Mouse (Mus musculus) kidney, adult 2 months (tissue): ENCODE measurements at regions not wholly inside any gene's neighbourhood (a gene's known extent, or its start where the extent isn't known, plus 50 kb on each side); places are given as distances from the start of the nearest gene placed in this dataset.

Source experiments
- CTCF ChIP-seq: fragments of 200-500 bp; conservative IDR thresholded peaks from 2 replicates; pipeline ENCODE4 v1.5.1; 2011; ENCODE audit warnings: low read depth, mild to moderate bottlenecking, control low read depth, low read length, moderate library complexity, mixed read lengths; ENCODE audit not compliant: insufficient read depth, insufficient read length
- POLR2A ChIP-seq: fragments of 200-500 bp; IDR thresholded peaks from one replicate; pipeline ENCODE4 v1.6.1; 2011; ENCODE audit warnings: low read depth, low read length, control low read depth

DNA sequence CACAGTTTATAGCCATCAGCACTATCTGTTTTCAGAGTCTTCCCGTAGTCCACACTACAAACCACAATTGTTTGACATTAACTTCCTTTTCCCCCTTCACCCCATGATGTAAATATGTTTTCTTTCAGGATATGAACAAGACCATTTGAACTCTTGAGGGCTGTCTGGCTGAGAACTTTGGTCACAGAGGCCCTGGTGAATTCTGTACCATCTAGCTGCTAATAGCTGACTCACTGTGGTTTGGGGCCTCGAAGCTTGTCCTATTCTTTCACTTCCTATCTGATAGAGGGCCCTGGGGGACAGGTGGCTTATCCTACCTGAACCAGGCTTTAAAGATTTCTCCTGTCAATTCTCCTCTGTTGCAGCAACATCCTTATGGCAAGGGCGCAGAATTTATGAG is 188.2 kb upstream of the Zc3h12c start:
- no peak for TF ChIP-seq CTCF
- TF ChIP-seq POLR2A, result no peak
